Mouse (Mus musculus): Measurements from ENCODE around the gene Gm42715. TPM values are rescaled to one million over a fixed set of nuclear protein-coding genes. Genes with fewer than 3 reads are reported as not detected.

The Gm42715 gene
- total RNA-seq, 4 experiments from 2014 or later, result 4.4 to 8.0 (median 5.5) TPM

GRCm38 (mm10) chr7:127585031-127585430 is 65.6 kb downstream of the Gm42715 start:
- DNase-seq (ENCODE audit: low spot score in 2 of 2), result no peak

- DNase-seq (ENCODE audit: low spot score in 2 of 2), result no peak
Measured at GRCm38 (mm10) chr7:127586149-127586548, 66.8 kb downstream of the Gm42715 start.

DNA sequence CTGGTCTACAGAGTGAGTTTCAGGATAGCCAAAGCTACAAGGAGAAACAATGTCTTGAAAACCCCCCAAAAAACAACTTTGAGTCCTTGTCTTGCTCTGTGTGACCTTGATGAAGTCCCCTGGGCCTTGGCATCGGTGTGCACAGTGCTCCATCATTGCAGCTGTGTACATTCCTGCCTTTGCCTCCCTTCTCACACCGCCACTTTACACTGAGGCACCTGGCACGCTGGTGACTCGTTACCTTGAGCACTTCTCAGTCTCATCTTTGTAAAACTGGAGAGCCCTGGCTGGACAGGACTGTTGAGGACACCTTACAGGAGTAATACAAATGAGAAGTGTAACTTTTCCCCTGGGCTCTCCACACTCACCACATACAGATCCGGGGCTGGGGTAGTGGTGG is 67.8 kb downstream of the Gm42715 start:
- no peak for DNase-seq (ENCODE audit: low spot score in 2 of 2)

DNA sequence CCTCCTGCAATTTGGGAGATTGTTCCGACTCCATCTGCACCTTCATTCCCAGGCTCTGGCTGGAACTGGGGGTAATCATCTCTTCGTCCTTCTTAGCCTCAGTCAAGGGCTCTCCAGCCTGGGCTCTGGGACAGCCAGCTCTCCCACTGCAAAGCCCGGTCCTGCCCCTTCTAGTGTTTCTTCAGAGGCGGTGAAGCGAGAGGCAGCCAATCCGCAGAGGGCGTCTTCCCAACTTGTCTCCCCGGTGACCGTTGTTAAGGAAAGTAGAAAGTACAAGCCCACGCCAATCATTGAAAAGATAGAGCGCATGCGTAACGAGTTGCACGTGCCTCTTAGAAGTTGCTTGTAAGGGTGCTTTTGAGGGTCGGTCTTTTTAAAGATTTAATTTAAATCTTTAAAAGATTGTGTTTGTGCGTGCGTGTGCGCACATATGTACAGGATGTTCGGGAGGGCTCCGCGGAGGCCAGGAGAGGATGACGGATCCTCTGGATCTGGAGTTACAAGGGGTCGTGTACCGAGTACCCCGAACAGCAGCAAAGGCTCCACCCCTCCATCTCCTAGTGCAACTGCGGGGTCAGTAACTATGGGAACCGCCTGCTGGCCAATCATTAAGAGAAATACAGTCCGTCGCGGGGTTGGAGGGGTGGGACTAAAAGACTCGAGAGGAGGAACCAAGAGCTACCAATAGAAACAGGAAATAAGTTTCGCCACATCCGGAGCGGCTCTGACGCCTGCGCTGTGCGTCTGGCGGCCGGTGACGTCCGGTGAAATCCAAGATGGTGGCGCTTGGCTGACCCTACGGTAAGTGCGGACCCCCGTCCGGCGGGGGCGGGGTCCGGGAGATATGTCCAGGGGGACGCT is 68.9 kb downstream of the Gm42715 start, which contains the start of the genes Ccdc189 and Rnf40:
Gene Ccdc189 (minus strand): TSS at position 585 of the 861 bp plus-strand sequence.
Gene Rnf40 (plus strand): TSS at position 757 of the 861 bp plus-strand sequence.
- peak; percentile 92 to 93 for DNase-seq (ENCODE audit: low spot score in 2 of 2)

GRCm38 (mm10) chr7:127588901-127589300 is 69.5 kb downstream of the Gm42715 start:
- DNase-seq (ENCODE audit: low spot score in 2 of 2), result no peak

- no peak for DNase-seq (ENCODE audit: low spot score in 2 of 2)
Measured at GRCm38 (mm10) chr7:127589637-127590036, 70.3 kb downstream of the Gm42715 start.

GRCm38 (mm10) chr7:127591108-127591507 is 71.7 kb downstream of the Gm42715 start:
- no peak for DNase-seq (ENCODE audit: low spot score in 2 of 2)

DNA sequence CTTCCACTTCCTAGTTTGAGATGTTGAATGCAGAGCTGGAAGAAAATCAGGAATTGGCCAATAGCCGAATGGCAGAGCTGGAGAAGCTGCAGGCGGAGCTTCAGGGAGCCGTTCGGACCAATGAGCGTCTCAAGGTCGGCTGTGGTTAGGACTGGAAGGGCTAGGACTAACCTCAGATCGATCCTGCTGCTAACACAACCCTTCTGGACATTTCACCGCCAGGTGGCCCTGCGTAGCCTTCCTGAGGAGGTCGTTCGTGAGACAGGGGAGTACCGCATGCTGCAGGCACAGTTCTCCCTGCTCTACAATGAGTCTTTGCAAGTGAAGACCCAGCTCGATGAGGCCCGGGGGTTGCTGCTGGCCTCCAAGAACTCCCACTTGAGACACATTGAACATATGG is 73.2 kb downstream of the Gm42715 start:
- DNase-seq (ENCODE audit: low spot score in 2 of 2), result no peak

- DNase-seq (ENCODE audit: low spot score in 2 of 2), result no peak
Measured at GRCm38 (mm10) chr7:127596747-127597146, 77.4 kb downstream of the Gm42715 start.

- DNase-seq (ENCODE audit: low spot score in 2 of 2), result no peak
Measured at GRCm38 (mm10) chr7:127600612-127601011, 81.2 kb downstream of the Gm42715 start.

DNA sequence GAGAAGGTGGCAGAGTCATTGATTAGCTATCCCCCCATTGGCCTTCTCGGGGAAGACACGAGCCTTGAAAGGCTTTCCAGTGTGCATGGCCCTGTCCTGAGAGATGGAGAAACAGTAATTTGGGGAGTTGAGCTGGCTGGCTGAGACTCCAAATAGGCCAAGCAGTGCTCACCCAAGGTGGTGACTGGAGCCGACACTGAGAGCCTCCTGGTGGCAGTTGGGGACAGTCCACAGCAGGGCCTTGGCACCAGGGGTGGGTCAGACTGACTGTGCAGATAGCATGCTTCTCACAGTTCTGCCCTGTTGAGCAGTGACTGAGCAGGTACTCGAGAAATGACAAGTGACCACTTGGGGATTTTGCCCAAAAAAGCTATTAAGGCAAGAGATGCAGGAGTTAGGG is 82.4 kb downstream of the Gm42715 start:
- DNase-seq (ENCODE audit: low spot score in 2 of 2), result no peak

DNA sequence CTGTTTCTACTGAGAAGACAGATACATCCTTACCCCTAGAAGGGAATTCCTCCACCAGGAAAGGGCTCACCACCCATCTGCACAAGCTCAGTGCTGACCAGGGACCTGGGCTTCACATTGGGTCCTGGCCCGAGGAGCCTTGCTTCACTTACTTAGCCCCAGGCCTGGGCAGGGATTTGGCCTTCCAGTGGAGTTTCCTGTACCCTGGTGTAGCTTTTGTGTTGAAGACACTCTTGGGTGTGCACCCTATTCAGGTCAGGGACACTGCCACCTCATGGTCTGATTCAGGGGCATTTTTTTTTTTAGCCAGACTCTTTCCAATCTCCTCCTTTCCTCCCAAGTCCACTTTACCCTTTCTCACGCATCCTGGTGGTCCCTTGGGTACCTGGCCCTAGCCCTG is 83.5 kb downstream of the Gm42715 start:
- DNase-seq (ENCODE audit: low spot score in 2 of 2), result no peak

- DNase-seq (ENCODE audit: low spot score in 2 of 2), result no peak
Measured at GRCm38 (mm10) chr7:127604256-127604655, 84.9 kb downstream of the Gm42715 start.

GRCm38 (mm10) chr7:127607150-127607549 is 87.8 kb downstream of the Gm42715 start:
- no peak for DNase-seq (ENCODE audit: low spot score in 2 of 2)

DNA sequence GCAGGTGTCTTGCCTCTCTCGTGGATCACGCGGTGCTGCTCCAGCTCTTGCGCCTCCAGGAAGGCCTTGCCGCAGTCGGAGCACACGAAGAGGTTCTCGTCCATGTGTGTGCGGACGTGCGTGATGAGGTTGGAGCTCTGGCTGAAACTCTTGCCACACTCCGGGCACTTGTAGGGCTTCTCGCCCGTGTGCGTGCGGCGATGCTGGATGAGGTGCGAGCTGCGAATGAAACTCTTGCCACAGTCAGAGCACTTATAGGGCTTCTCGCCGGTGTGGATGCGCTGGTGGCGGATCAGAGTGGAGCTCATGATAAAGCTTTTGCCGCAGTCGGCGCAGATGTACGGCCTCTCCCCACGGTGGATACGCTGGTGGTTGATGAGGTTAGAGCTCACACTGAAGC is 91.6 kb downstream of the Gm42715 start:
- DNase-seq (ENCODE audit: low spot score in 2 of 2), result no peak

DNA sequence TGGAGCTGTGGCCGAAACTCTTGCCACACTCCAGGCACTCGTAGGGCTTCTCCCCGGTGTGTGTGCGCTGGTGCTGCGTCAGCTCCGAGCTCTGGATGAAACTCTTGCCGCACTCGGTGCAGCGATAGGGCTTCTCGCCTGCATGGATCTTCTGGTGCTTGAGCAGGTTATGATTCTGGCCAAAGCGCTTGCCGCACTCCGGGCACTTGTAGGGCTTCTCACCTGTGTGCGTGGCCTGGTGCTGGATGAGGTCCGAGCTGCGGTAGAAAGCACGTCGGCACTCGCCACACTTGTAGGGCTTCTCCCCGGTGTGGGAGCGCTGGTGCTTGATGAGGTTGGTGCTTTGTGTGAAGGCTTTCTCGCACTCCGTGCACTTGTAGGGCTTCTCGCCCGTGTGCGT is 92.2 kb downstream of the Gm42715 start:
- no peak for DNase-seq (ENCODE audit: low spot score in 2 of 2)

DNA sequence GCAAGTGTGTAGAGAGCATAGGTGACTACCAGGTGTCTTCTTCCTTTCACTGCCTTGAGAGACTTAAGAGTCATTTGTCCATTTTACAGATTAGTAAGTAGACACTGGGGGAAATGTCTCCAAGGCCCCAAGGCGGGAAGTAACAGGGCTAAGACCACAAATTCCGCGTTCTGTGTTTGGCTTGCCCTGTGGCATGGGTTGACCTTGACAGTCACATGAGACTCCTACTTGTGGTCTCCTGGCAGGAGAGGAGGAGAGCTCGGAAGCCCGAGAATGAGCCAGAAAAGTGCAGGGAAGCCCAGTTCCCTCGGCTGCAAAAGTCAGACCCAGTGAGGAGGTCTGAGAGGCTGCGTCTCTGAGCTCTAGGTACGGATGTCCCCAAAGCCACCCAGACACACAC is 94.1 kb downstream of the Gm42715 start:
- DNase-seq (ENCODE audit: low spot score in 2 of 2), result no peak

DNA sequence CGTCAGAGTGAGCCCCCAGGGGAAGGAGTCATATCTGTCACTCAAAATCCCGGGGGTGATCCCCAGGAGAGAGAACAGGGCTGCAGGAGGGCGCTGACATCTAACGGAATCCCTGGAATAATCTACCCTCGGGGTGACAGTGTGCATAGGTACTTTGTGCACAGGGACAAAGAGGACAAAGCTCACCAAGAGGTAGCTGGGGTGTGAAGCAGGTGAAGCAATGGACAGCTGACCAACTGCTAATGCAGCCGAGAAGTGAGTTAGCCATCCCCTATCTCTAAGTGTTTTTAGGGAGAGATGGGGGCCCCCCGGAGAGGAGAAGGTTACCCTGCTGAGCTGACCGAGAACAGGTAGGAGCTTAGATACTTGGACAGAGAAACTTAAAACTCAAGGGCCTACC is 94.7 kb downstream of the Gm42715 start:
- DNase-seq (ENCODE audit: low spot score in 2 of 2), result no peak

DNA sequence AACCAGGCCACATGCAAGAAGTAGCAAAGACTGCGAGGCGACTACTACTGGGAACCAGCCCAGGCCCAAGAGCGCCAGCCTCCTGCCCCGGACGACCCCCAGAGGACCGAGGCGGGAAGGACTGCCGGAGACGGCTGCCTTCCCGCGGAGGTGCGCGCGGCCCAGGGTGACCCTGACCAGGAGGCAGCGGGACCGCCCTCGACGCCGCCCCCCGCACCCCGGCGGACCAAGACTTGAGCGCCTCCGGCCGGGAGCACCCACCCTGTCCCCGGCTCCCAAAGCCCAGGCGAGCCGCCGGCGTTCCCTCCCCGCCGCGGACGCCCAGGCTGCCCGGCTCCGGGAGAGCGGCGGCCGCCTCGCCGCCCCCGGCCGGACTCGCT is 95.1 kb downstream of the Gm42715 start:
- peak in 1 of 2 experiments; percentile 29 for DNase-seq (ENCODE audit: low spot score in 2 of 2)

DNA sequence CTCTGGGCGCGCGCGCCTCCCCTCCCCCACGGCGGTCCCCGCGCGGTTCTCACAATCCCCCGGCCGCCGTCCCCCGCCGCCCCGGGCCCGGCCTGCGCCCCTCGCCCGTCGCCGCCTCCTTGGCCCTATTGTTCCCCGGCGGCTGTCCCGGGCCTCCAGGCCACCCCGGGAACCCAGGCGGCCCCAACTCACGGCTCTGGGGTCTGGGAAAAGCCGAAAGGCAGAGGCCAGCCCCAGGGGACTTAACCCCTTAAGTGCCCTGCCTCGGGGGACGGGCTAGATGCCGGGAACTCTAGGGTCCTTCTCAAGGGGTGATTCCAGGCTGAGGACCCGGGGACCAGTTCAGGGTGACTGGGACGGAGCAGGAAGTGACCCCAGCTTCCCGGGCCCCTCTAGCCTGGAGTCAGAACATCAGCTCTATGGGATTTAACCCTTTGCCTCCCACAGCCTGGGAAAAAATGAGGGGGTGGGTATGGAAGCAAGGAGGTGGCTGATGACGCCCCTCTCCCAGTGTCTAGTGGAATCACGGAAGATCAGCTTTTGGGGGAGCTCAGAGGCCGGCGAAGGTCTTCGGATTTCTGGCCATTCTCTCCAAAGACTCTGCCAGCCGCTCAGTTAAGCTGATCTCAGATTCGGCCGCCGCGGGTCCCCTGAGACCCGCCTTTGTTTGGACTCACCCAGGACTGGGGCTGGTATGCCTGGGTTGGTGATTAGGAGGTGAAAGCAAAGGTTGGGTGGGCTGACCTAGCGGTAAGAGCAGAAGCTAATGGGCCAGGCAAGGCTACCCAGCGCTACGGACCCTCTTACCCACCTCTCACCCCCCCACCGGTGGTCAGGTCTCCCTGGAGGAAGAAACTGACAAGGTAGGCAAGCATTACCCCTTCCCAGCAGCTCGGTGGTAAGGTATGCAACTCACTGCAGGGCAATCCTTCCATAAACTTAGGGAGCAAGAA is 95.8 kb downstream of the Gm42715 start, which contains the start of gene Zfp629:
Gene Zfp629 (minus strand): TSS at position 907 of the 953 bp plus-strand sequence.
- peak; percentile 59 to 60 for DNase-seq (ENCODE audit: low spot score in 2 of 2)

DNA sequence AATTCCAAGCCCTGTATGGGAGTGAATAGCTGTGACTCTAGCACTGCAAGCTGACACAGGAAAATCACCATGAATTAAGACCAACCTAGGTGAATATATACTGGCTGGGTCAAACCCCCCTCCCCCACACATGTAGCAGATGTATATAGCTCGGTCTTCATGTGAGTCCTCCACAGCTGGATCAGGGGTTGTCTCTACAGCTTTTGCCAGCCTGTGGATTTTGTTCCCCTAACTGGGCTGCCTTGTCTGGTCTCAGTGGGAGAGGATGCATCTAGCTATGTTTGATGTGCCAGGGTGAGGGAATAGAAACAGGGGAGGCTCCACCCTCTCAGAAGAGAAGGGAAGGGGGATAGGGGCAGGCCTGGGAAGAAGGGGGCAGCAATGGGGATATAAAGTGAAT is 97.0 kb downstream of the Gm42715 start:
- no peak for DNase-seq (ENCODE audit: low spot score in 2 of 2)

All from gastrocnemius, adult 8-10 months (tissue).